Mouse (Mus musculus) kidney, adult 8-10 months (tissue): ENCODE results near the gene Ptafr.
"Not testable (repeated sequence)": the region's sequence is repeated elsewhere in the genome, so short reads cannot be mapped to it uniquely, and the experiment has no call there.

Experiments used
- DNase-seq, 2 experiments: peaks; one replicate each; pipeline ENCODE4 v3.0.0; 2022

Ptafr gene

GRCm38 (mm10) chr4:132563965-132564364 lies at the start of gene Ptafr:
Gene Ptafr (plus strand): TSS chr4:132564067.
- DNase-seq: peak in 1 of 2 experiments; percentile 22

GRCm38 (mm10) chr4:132514555-132515135 lies 49.2 kb upstream of the Ptafr start:
- DNase-seq: peak; percentile 79 to 89

DNA sequence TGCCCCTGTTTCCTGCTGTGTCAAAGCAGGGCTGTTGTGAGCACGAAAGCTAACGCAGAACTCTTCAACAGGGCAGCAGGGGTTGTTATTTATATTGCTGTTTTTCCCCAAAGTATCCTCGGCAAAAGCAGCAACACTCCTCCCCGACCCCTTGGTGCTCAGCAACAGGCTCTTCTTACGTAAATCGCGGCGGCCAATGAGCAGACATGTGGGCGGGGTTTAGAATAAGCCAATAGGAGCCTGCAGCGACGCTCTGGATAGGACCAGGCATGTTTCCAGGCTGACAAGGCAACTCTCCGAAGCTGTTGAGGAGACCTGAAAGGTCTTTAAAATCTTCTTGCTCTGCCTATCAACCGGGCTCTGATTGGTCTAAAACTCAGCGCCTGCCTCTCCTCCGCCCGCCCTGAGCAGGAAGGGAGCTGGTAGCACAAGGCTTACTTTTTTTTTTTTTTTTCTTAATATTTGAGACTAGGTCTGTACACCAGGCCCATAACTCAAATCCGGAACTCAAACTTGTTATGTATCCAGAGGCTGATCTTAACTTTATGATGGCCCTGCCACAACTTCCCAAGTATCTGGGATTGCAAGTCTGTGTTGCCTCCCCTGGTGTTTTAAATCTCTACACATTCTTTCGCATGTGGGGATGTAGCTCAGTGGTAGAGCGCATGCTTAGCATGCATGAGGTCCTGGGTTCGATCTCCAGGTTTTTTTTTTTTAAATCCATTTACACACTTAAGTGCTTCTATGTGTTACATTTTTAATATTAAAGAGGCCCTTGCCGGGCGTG lies 48.3 kb upstream of the Ptafr start:
- peak; percentile 95 to 98 for DNase-seq

GRCm38 (mm10) chr4:132518066-132518465 lies 45.8 kb upstream of the Ptafr start:
- peak; percentile 71 to 91 for DNase-seq

- DNase-seq: no peak
Measured at GRCm38 (mm10) chr4:132519188-132519587, 44.7 kb upstream of the Ptafr start.

- no peak for DNase-seq
Measured at GRCm38 (mm10) chr4:132524321-132524741, 39.5 kb upstream of the Ptafr start.

- no peak for DNase-seq
Measured at GRCm38 (mm10) chr4:132524808-132525207, 39.1 kb upstream of the Ptafr start.

- DNase-seq: no peak
Measured at GRCm38 (mm10) chr4:132526678-132527077, 37.2 kb upstream of the Ptafr start.

DNA sequence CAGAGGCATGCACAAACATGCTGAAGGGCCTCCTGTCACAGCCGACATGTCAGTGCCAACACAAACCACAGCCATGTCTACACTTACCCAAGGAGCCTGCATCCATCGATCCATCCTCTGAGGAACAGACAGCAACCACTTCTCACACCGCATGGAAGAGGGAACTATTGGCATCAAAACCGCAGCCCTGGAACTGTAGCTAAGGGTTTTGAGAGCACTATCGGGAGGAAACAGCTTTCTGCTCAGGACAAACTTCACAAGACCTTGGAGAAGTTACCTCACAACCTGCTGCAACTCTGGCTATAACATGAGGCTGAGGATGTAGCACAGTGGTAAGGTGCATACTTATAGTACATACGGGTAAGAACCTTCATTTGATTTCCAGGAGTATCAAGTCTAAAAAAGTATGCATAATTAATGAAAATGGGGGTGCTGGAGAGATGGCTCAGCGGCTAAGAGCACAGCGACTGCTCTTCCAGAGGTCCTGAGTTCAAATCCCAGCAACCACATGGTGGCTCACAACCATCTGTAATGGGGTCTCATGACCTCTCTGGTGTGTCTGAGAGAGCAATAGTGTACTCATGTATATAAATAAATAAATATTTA lies 35.8 kb upstream of the Ptafr start:
- no peak for DNase-seq

- DNase-seq: peak in 1 of 2 experiments; percentile 61
Measured at GRCm38 (mm10) chr4:132529344-132529743, 34.5 kb upstream of the Ptafr start.

DNA sequence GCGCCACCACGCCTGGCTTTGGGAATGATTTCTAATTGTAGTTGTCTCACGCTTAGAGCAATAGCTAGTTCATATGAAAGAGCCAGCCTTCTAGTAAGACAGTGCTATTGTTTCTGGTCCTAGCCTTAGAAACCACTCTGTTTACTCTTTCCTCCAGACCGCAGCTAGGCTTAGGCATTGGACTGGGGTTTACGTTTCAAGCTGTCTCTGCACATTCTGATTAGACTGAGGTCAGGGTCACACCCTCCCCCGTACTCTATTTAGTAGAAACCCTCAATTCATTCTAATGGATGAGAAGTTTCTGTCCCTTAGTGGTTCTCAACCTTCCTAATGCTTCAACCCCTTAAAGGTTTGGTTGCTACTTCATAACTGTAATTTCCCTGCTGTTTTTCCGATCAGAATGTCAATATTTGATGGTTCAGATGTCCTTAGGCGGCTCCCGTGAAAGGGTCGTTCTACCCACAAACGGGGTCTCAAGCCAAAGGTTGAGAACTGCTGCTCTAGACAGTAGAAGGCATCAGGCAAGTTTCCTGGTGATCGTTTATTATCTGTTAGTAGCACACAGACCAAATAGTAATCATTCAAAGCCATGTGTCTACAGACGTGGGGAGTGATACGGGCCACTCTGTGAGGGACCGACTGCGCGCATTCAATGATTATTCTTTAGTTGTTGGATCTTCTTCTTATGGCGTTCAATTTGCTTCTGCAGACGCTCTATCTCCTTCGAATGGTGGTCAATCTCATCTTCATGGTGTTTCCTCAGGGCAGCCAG lies 33.6 kb upstream of the Ptafr start:
- no peak for DNase-seq

GRCm38 (mm10) chr4:132532496-132532895 lies 31.4 kb upstream of the Ptafr start:
- peak; percentile 51 to 76 for DNase-seq

- DNase-seq: peak; percentile 89 to 90
Measured at GRCm38 (mm10) chr4:132532981-132533916, 30.6 kb upstream of the Ptafr start, which contains the start of gene Atpif1. Gene Atpif1 (minus strand): TSS chr4:132533659.

DNA sequence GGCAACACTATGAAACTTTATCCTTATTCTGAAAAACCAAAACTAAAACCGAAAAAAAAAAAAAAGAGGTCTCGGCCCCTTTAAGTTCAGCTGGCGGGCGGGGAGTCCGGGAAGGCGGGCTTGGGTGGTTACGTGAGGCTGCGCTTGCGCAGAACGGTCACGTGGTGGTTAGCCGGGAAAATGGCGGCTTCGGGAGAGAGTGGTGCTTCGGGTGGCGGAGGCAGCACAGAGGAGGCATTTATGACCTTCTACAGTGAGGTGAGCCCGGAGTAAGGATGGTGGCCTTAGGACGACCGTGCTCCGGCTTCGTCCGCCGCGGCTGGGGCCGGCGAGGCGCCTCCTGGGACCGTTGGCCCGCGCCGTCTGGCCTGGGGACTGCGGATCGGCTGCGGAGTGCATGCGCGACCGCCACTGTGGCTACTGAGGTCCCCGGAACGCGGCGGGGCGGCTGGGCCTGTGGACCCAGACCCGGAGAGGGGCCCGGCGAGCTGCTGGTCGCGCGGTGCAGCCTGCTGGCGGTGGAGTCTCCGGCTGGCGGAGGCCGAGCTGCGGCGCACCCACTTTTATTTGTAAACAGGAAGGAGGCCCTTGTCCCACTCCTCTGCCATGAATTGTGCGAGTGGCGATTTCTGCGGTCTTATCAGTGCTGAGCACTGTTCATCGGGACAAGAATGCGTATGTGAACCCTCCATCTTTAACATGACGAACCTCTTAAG lies 28.3 kb upstream of the Ptafr start, which contains the start of gene Dnajc8:
Dnajc8 (plus strand) TSS at position 145 of the 716 bp plus-strand sequence.
- peak; percentile 94 to 96 for DNase-seq

DNA sequence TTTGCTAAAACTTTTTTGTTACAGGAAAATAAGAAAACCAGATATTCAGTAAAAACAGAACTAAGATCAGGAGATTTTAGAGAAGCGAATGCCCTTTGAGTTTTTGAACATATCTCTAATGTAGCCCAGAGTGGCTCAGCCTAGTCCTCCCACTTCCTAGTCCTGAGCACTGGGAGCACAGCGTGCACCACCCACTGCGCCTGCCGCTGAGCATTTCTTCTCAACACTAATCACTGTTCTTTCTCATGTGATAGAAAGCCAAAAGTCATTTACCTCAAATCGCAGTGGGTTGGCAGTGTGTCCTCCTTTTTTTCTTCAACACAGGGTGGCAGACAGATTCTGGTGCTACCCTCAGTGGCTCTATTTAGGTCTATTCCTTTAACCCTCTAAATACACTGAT lies 24.4 kb upstream of the Ptafr start:
- no peak for DNase-seq

DNA sequence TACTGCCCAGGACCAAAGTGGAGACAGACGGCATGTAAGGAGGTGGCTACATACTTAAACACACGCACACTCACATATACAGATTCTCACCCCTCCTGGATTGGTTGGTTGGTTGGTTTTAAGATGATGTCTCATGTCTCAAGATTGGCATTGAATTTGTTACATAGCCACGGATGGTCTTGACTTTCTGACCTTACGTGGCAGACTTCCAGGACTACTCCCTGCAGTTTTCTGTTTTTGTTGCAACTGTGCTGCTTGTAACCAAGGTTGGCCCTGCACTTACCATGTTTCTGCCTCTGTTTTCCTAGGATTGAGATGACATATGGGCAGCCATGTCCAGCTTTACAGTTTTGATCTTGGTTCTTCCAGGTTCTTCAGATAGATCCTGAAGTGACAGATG lies 22.5 kb upstream of the Ptafr start:
- DNase-seq: no peak

DNA sequence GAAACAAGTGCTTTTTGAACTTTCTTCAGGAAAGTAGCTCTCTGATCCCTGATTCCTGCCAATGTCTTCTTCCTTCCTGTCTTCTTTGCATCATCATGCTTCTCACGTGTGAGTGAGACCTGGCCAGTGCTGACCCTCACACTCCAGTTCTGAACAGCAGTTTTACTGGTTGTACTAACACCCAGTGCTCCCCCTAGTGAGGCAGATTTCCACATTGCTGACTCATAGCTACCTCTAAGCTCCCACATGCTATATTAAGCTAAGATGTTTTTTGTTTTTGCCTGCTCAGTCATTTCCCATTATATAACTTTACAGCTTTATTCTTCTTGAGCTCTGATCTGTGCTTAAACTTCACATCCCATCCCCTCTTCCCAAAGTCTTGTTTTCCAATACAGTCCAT lies 21.1 kb upstream of the Ptafr start:
- no peak for DNase-seq

GRCm38 (mm10) chr4:132545851-132546250 lies 18.0 kb upstream of the Ptafr start:
- peak; percentile 67 to 82 for DNase-seq

GRCm38 (mm10) chr4:132554221-132554620 lies 9.6 kb upstream of the Ptafr start:
- DNase-seq: no peak

GRCm38 (mm10) chr4:132554653-132555052 lies 9.2 kb upstream of the Ptafr start:
- DNase-seq: no peak

DNA sequence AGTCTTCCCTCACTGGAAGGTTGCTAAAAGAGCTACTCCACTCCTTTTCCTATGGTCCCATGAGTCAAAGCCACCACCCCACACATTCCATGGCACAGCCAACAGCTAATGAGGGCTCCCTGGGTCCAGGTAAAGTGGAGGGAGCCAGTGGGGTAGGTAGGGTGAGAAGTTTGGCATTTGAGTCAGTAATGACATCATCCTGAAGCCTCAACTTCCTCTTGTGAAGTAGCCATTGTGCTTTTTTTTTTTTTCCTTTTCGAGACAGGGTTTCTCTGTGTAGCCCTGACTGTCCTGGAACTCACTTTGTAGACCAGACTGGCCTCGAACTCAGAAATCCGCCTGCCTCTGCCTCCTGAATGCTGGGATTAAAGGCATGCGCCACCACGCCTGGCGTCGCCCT lies 8.3 kb upstream of the Ptafr start:
- DNase-seq: not testable (repeated sequence)
